Mouse (Mus musculus) heart, embryonic 11.5 days (tissue): Measurements from ENCODE around the gene Pdcd4. TPM values are rescaled to one million over a fixed set of nuclear protein-coding genes. Genes with fewer than 3 reads are reported as not detected.
A peak's percentile ranks its signal among the peaks of the same experiment; 100 is the strongest.

ENCODE experiments used
- ATAC-seq: fragments of 200-750 bp; cut with Nextera tagmentation; replicated peaks from 2 replicates; pipeline ENCODE4 v1.8.0; 2017; ENCODE audit warnings: moderate library complexity; ENCODE audit not compliant: insufficient number of reproducible peaks, low FRiP score, low TSS enrichment
- H3K27ac ChIP-seq: fragments of 300-500 bp; sonication (generic); 2 replicates; pipeline ENCODE4 v1.5.1; 2014; ENCODE audit warnings: mild to moderate bottlenecking, low read depth, low read length
- H3K27me3 ChIP-seq: fragments of 300-500 bp; sonication (generic); 2 replicates; pipeline ENCODE4 v1.6.1; 2014; ENCODE audit warnings: mild to moderate bottlenecking, low read length, mixed read lengths; ENCODE audit not compliant: control insufficient read depth, insufficient read depth
- H3K36me3 ChIP-seq: fragments of 300-500 bp; sonication (generic); 2 replicates; pipeline ENCODE4 v1.6.1; 2014; ENCODE audit warnings: mild to moderate bottlenecking, low read length, moderate library complexity, mixed read lengths; ENCODE audit not compliant: control insufficient read depth, insufficient read depth
- H3K4me1 ChIP-seq: fragments of 300-500 bp; sonication (generic); 2 replicates; pipeline ENCODE4 v1.6.1; 2014; ENCODE audit warnings: low read length; ENCODE audit not compliant: control insufficient read depth, insufficient read depth
- H3K4me2 ChIP-seq: fragments of 300-500 bp; sonication (generic); 2 replicates; pipeline ENCODE4 v1.6.1; 2014; ENCODE audit warnings: mild to moderate bottlenecking, moderate library complexity
- H3K4me3 ChIP-seq: fragments of 300-500 bp; sonication (generic); 2 replicates; pipeline ENCODE4 v1.5.1; 2014; ENCODE audit warnings: low read depth, low read length
- H3K9ac ChIP-seq: fragments of 300-500 bp; sonication (generic); 2 replicates; pipeline ENCODE4 v1.6.1; 2014; ENCODE audit warnings: mild to moderate bottlenecking, low read depth, low read length, moderate library complexity
- H3K9me3 ChIP-seq: fragments of 300-500 bp; sonication (generic); replicated peaks from 2 replicates; pipeline ENCODE4 v1.6.1; 2016; ENCODE audit warnings: low read length; ENCODE audit not compliant: control insufficient read depth
- WGBS: fragments of 180-500 bp; shearing (Covaris S2); extraction: QIAGEN DNeasy Blood & Tissue Kit; methylation state at CpG from one replicate; pipeline ENCODE4 v1.1.7; 2014; ENCODE audit not compliant: insufficient replicate concordance; 5-methylcytosine and 5-hydroxymethylcytosine counted together
- polyA plus RNA-seq: library from polyadenylated mRNA; unstranded; fragments of >200 nt; fragmentation: Nextera tagmentation; extraction: Ambion mirVana; gene quantifications from 2 replicates; pipeline ENCODE4 v1.2.1, GENCODE M21; 2014

Pdcd4 gene
- polyA plus RNA-seq, 1 experiment from 2014 or later = 41.3 TPM

- no peak overlapping the region for H3K4me2 ChIP-seq
- H3K9me3 ChIP-seq = no peaks in the 10 kb centered on the region
- H3K4me1 ChIP-seq = peaks cover 8% of the 10 kb centered on the region; the same call in 1 of the 2 replicates
- WGBS = 77% methylated on average over 5 of the region's 5 CpGs
- H3K9ac ChIP-seq = no peak overlapping the region
- H3K36me3 ChIP-seq = peaks cover 11% of the 10 kb centered on the region
- no peak overlapping the region for H3K27ac ChIP-seq
- ATAC-seq = no peak
- H3K4me3 ChIP-seq = no peak overlapping the region
- no peaks in the 10 kb centered on the region for H3K27me3 ChIP-seq
These were observed 36.2 kb upstream of the Pdcd4 start for GRCm38 (mm10) chr19:53855781-53856180.

- no peak for ATAC-seq
- H3K27ac ChIP-seq = no peak overlapping the region
- WGBS = 80% methylated on average over 9 of the region's 9 CpGs
- peaks cover 9% of the 10 kb centered on the region; the same call in 1 of the 2 replicates for H3K36me3 ChIP-seq
- no peak overlapping the region for H3K4me2 ChIP-seq
- peaks cover 8% of the 10 kb centered on the region; the same call in 1 of the 2 replicates for H3K4me1 ChIP-seq
- no peaks in the 10 kb centered on the region for H3K9me3 ChIP-seq
- H3K4me3 ChIP-seq = no peak overlapping the region
- no peak overlapping the region for H3K9ac ChIP-seq
- no peaks in the 10 kb centered on the region for H3K27me3 ChIP-seq
These were observed 35.2 kb upstream of the Pdcd4 start for GRCm38 (mm10) chr19:53856794-53857193.

- H3K9ac ChIP-seq = no peak overlapping the region
- no peak overlapping the region for H3K27ac ChIP-seq
- ATAC-seq = no peak
- WGBS = 72% methylated on average over 6 of the region's 6 CpGs
- H3K4me3 ChIP-seq = no peak overlapping the region
- H3K9me3 ChIP-seq = no peaks in the 10 kb centered on the region
- no peaks in the 10 kb centered on the region for H3K27me3 ChIP-seq
- H3K36me3 ChIP-seq = peaks cover 9% of the 10 kb centered on the region
- H3K4me1 ChIP-seq = peaks cover 8% of the 10 kb centered on the region; the same call in 1 of the 2 replicates
- no peak overlapping the region for H3K4me2 ChIP-seq
These were observed 34.1 kb upstream of the Pdcd4 start for GRCm38 (mm10) chr19:53857962-53858361.

- no peaks in the 10 kb centered on the region for H3K9me3 ChIP-seq
- peaks cover 8% of the 10 kb centered on the region; the same call in 1 of the 2 replicates for H3K4me1 ChIP-seq
- 38% methylated on average over 9 of the region's 9 CpGs for whole genome bisulfite sequencing
- peak overlapping the region; percentile 8; the same call in 1 of the 2 replicates for H3K4me2 ChIP-seq
- no peaks in the 10 kb centered on the region for H3K27me3 ChIP-seq
- no peak overlapping the region for H3K27ac ChIP-seq
- no peak overlapping the region for H3K4me3 ChIP-seq
- H3K9ac ChIP-seq = no peak overlapping the region
- peaks cover 6% of the 10 kb centered on the region for H3K36me3 ChIP-seq
- ATAC-seq = 0 out of 2 replicates have a peak, but pooled peaks have one; percentile 37
These were observed 32.9 kb upstream of the Pdcd4 start for GRCm38 (mm10) chr19:53859149-53859548.

GRCm38 (mm10) chr19:53859593-53859992 lies 32.4 kb upstream of the Pdcd4 start:
- Histone ChIP-seq H3K9me3 (no peaks in the 10 kb centered on the region), H3K27ac (no peak overlapping the region), H3K36me3 (peaks cover 7% of the 10 kb centered on the region; the same call in 1 of the 2 replicates), H3K4me3 (no peak overlapping the region), H3K27me3 (no peaks in the 10 kb centered on the region), H3K4me2 (no peak overlapping the region), H3K9ac (no peak overlapping the region), H3K4me1 (peaks cover 8% of the 10 kb centered on the region; the same call in 1 of the 2 replicates)
- no peak for ATAC-seq
- 63% methylated on average over 7 of the region's 7 CpGs for WGBS

GRCm38 (mm10) chr19:53861346-53861745 lies 30.7 kb upstream of the Pdcd4 start:
- WGBS = 68% methylated on average over 7 of the region's 7 CpGs
- Histone ChIP-seq H3K9me3 (no peaks in the 10 kb centered on the region), H3K9ac (no peak overlapping the region), H3K27me3 (no peaks in the 10 kb centered on the region), H3K4me2 (no peak overlapping the region), H3K27ac (no peak overlapping the region), H3K4me3 (no peak overlapping the region), H3K36me3 (peaks cover 5% of the 10 kb centered on the region; the same call in 1 of the 2 replicates), H3K4me1 (peaks cover 8% of the 10 kb centered on the region; the same call in 1 of the 2 replicates)
- ATAC-seq = no peak

GRCm38 (mm10) chr19:53862573-53863246 lies 29.3 kb upstream of the Pdcd4 start:
- ATAC-seq = no peak
- H3K4me1 ChIP-seq = peaks cover 3% of the 10 kb centered on the region; the same call in 1 of the 2 replicates
- H3K27ac ChIP-seq = no peak overlapping the region
- H3K4me3 ChIP-seq = no peak overlapping the region
- 67% methylated on average over 8 of the region's 8 CpGs for WGBS
- no peak overlapping the region for H3K4me2 ChIP-seq
- no peaks in the 10 kb centered on the region for H3K9me3 ChIP-seq
- H3K9ac ChIP-seq = no peak overlapping the region
- peaks cover 5% of the 10 kb centered on the region; the same call in 1 of the 2 replicates for H3K36me3 ChIP-seq
- H3K27me3 ChIP-seq = no peaks in the 10 kb centered on the region

- H3K9ac ChIP-seq = no peak overlapping the region
- no peaks in the 10 kb centered on the region for H3K9me3 ChIP-seq
- no peak overlapping the region for H3K4me3 ChIP-seq
- ATAC-seq = no peak
- H3K4me1 ChIP-seq = no peaks in the 10 kb centered on the region
- no peak overlapping the region for H3K27ac ChIP-seq
- no peak overlapping the region for H3K4me2 ChIP-seq
- peaks cover 5% of the 10 kb centered on the region; the same call in 1 of the 2 replicates for H3K36me3 ChIP-seq
- no peaks in the 10 kb centered on the region for H3K27me3 ChIP-seq
These were observed 24.8 kb upstream of the Pdcd4 start for GRCm38 (mm10) chr19:53867238-53867637.

- Histone ChIP-seq H3K4me1 (no peaks in the 10 kb centered on the region), H3K4me3 (no peak overlapping the region), H3K4me2 (no peak overlapping the region), H3K9ac (no peak overlapping the region), H3K36me3 (peaks cover 4% of the 10 kb centered on the region; the same call in 1 of the 2 replicates), H3K27me3 (no peaks in the 10 kb centered on the region), H3K9me3 (no peaks in the 10 kb centered on the region), H3K27ac (no peak overlapping the region)
- ATAC-seq = no peak
- WGBS = 76% methylated on average over 6 of the region's 6 CpGs
These were observed 23.9 kb upstream of the Pdcd4 start for GRCm38 (mm10) chr19:53868125-53868524.
